Mouse (Mus musculus): ENCODE measurements around the gene Smc2. TPM values are rescaled to one million over a fixed set of nuclear protein-coding genes. Genes with fewer than 3 reads are reported as not detected.
"Not testable (repeated sequence)": the region's sequence is repeated elsewhere in the genome, so short reads cannot be mapped to it uniquely, and the experiment has no call there.

The Smc2 gene
- 125 and 145 TPM in 2 replicates for polyA plus RNA-seq (2015; fragmentation: Nextera tagmentation; extraction: Ambion mirVana)

DNA sequence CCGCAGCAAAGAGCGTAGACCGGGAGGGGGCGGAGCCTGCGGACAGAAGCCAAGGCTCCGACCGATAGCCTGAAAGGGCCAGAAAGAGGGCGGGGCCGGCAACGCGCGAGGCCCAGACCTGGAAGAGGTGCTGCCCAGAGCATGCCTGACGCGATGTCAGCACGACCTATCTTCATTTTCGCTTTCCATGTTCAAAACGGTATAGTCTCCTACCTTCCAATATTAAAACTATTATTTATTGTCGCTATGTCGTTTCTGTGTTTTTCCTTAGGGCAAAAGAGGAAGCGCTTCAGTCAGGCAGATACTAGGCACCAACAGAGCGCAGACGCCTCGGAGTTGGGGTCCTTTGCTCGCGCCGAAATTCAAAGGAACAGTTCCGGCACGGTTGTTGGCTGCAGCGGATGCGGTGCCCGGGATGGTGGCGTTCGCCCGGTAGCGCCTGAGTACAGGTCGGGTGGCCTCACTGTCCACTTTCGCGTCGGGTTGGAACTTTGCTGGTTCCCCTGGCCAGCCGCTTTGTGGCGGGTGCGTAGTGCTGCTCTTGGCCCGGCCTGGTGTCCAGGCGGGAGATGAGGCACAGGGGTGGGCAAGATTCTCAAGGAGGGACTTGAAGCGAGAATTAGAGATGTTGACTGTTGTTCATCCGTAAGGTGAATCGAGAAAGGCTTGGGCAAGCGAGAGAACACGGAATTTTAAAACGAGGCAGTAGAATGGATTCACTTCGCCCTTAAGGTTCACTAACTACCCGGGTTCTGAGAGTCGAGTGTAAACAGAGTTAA is at the start of gene Smc2:
TSS of gene Smc2 (plus strand) at position 358 of the 779 bp plus-strand sequence.
- peak within 1 kb of the TSS; percentile 88 for H3K4me2 ChIP-seq (ENCODE audit: low read depth, low read length)
- under 1% methylated on average over 53 of the region's 53 CpGs for WGBS
- H3K4me3 ChIP-seq (replicated peaks; ENCODE audit: low read length): peak within 1 kb of the TSS; percentile 88
- H3K9ac ChIP-seq (ENCODE audit: low read length): peak within 1 kb of the TSS; percentile 83
- ATAC-seq (ENCODE audit: insufficient read depth, low FRiP score): peak; percentile 99
- H3K9me3 ChIP-seq (replicated peaks; ENCODE audit: control insufficient read depth, low read length): no peaks in the 10 kb centered on the region
- H3K27me3 ChIP-seq (ENCODE audit: control insufficient read depth, insufficient read depth, low read length): no peaks in the 10 kb centered on the region
- no peaks in the 10 kb centered on the region for H3K36me3 ChIP-seq (ENCODE audit: control insufficient read depth, insufficient read depth, low read length)
- peak within 1 kb of the TSS; percentile 86 for H3K27ac ChIP-seq (ENCODE audit: low read length)
- H3K4me1 ChIP-seq (ENCODE audit: control insufficient read depth, insufficient read depth, low read length): peaks cover 5% of the 10 kb centered on the region

DNA sequence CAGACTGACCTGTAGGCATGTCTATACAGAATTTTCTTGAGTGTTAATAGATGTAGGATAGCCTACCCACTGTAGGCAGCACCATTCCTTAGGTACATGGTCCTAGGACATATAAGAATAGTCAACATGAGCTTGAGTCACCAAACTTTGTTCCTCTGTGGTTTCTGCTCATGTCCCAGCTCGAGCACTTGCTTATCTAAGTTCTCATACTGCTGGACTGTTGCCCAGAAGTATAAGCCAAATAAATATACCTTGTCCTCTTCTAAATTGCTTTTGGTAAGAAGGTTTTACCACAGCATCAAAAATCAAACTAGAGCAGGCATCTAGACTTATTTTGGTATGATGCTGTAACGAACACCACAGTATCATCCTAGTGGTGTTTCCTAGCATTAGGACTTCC is 27.5 kb upstream of the Smc2 start:
- Histone ChIP-seq H3K4me1 (ENCODE audit: control insufficient read depth, insufficient read depth, low read length) (no peaks in the 10 kb centered on the region), H3K36me3 (ENCODE audit: control insufficient read depth, insufficient read depth, low read length) (no peaks in the 10 kb centered on the region), H3K4me2 (ENCODE audit: low read depth, low read length) (no peak overlapping the region), H3K9me3 (replicated peaks; ENCODE audit: control insufficient read depth, low read length) (no peaks in the 10 kb centered on the region), H3K9ac (ENCODE audit: low read length) (no peak overlapping the region), H3K27me3 (ENCODE audit: control insufficient read depth, insufficient read depth, low read length) (no peaks in the 10 kb centered on the region), H3K27ac (ENCODE audit: low read length) (no peak overlapping the region), H3K4me3 (replicated peaks; ENCODE audit: low read length) (no peak overlapping the region)
- WGBS: 73% methylated on average over 2 of the region's 2 CpGs
- no peak for ATAC-seq (ENCODE audit: insufficient read depth, low FRiP score)

DNA sequence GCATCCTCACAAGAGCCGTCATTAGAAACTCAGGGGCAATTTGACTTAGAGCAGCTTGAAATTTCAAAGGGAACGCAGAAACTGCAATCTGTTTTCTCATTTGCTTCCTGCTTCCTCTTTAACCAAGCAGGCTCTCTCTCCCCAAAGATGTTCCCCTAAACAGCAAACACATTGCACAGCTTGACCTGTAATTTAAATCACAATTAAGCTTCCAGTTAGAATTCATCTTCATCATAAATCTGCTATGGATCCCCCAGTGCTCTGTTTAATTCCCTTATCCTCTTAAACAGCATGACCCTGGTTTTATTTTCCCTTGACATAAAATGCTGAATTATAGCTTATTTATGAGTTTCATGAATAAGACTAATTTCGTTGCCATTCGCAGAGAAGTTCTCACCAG is 15.4 kb upstream of the Smc2 start:
- no peak overlapping the region for H3K9ac ChIP-seq (ENCODE audit: low read length)
- no peaks in the 10 kb centered on the region for H3K9me3 ChIP-seq (replicated peaks; ENCODE audit: control insufficient read depth, low read length)
- H3K4me2 ChIP-seq (ENCODE audit: low read depth, low read length): no peak overlapping the region
- no peak overlapping the region for H3K4me3 ChIP-seq (replicated peaks; ENCODE audit: low read length)
- no peaks in the 10 kb centered on the region for H3K27me3 ChIP-seq (ENCODE audit: control insufficient read depth, insufficient read depth, low read length)
- WGBS: 69% methylated on average over 4 of the region's 4 CpGs
- no peaks in the 10 kb centered on the region for H3K36me3 ChIP-seq (ENCODE audit: control insufficient read depth, insufficient read depth, low read length)
- no peak for ATAC-seq (ENCODE audit: insufficient read depth, low FRiP score)
- H3K27ac ChIP-seq (ENCODE audit: low read length): no peak overlapping the region
- no peaks in the 10 kb centered on the region for H3K4me1 ChIP-seq (ENCODE audit: control insufficient read depth, insufficient read depth, low read length)

DNA sequence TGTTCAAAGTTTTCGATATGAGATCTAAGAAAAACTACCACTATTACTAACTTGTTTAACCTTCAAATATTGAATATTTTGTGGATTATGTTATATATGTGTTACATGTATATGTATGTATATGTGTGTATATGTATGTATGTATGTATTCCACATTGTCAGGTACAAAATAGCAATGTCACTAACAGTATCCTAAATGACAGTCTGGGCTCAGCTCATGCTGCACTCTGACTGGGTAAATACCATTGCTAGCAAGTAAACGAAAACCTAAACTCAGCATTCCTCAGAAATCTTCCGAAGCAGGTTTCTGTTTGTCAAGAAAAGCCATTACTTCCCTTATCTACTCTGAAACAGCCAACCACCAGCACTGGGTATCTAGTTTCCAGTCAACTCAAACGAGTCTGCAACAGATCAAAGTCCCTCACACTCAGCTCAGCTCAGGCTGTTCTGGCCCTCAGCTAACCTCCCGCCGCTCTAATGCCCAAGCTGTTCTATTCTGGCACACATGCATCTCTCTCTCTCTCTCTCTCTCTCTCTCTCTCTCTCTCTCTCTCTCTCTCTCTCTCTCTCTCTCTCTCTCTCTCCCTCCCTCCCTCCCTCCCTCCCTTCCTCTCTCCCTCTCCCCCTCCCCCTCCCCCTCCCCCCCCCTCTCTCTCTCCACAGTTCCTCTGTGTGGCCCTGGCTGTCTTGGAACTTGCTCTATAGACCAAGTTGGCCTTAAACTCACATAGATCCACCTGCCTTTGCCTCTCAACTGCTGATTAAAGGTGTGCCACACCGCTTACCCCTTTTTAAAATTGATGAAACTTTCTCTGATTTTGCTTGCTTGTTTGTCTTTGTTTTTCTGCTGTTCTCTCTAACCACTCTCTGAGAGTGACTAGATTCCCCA is 9.5 kb upstream of the Smc2 start:
- Histone ChIP-seq H3K4me3 (replicated peaks; ENCODE audit: low read length) (no peak overlapping the region), H3K4me2 (ENCODE audit: low read depth, low read length) (peak overlapping the region; percentile 29; the same call in 1 of the 2 replicates), H3K36me3 (ENCODE audit: control insufficient read depth, insufficient read depth, low read length) (no peaks in the 10 kb centered on the region), H3K9ac (ENCODE audit: low read length) (no peak overlapping the region), H3K4me1 (ENCODE audit: control insufficient read depth, insufficient read depth, low read length) (no peaks in the 10 kb centered on the region), H3K27ac (ENCODE audit: low read length) (no peak overlapping the region), H3K27me3 (ENCODE audit: control insufficient read depth, insufficient read depth, low read length) (no peaks in the 10 kb centered on the region), H3K9me3 (replicated peaks; ENCODE audit: control insufficient read depth, low read length) (no peaks in the 10 kb centered on the region)
- WGBS: 20% methylated on average over 7 of the region's 7 CpGs
- peak; percentile 95 for ATAC-seq (ENCODE audit: insufficient read depth, low FRiP score)

DNA sequence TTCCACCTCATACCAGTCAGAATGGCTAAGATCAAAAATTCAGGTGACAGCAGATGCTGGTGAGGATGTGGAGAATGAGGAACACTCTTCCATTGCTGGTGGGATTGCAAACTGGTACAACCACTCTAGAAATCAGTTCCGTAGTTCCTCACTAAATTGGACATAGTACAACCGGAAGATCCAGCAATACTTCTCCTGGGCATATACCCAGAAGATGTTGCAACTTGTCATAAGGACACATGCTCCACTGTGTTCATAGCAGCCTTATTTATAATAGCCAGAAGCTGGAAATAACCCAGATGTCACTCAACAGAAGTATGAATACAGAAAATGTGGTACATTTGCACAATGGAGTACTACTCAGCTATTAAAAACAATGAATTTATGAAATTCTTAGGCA is 3.5 kb upstream of the Smc2 start:
- H3K4me3 ChIP-seq (replicated peaks; ENCODE audit: low read length); H3K4me1 ChIP-seq (ENCODE audit: control insufficient read depth, insufficient read depth, low read length); H3K9me3 ChIP-seq (replicated peaks; ENCODE audit: control insufficient read depth, low read length); H3K4me2 ChIP-seq (ENCODE audit: low read depth, low read length); H3K36me3 ChIP-seq (ENCODE audit: control insufficient read depth, insufficient read depth, low read length); ATAC-seq (ENCODE audit: insufficient read depth, low FRiP score); H3K27ac ChIP-seq (ENCODE audit: low read length); H3K9ac ChIP-seq (ENCODE audit: low read length); H3K27me3 ChIP-seq (ENCODE audit: control insufficient read depth, insufficient read depth, low read length): not testable (repeated sequence)
- WGBS: 91% methylated on average over 2 of the region's 2 CpGs

DNA sequence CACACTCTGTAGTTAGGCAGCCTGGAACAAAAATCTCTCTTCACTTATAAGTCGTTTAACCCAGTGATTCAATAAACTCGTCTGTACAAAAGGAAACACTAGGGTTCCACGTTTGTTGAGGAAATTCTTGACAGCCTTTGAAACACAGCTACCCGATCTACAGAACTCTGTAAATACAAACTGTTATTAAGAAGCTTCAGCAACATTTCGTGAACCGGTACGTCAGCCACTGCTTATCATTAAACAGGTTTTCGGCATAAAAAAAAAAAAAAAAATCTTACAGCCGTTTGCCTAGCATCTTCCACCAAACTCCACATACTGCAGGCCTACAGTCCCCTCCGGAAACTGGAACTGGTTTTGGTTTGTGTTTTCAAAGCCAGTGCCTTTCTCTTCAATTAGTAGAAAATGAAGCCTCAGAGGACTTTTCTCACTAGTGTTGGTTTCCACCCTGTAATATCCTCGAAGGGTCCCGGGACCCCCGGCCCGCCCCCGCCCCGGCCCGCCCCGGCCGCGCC is 615 bp upstream of the Smc2 start:
- H3K4me1 ChIP-seq (ENCODE audit: control insufficient read depth, insufficient read depth, low read length): peaks cover 5% of the 10 kb centered on the region
- no peak; the same call in 1 of the 2 replicates for ATAC-seq (ENCODE audit: insufficient read depth, low FRiP score)

DNA sequence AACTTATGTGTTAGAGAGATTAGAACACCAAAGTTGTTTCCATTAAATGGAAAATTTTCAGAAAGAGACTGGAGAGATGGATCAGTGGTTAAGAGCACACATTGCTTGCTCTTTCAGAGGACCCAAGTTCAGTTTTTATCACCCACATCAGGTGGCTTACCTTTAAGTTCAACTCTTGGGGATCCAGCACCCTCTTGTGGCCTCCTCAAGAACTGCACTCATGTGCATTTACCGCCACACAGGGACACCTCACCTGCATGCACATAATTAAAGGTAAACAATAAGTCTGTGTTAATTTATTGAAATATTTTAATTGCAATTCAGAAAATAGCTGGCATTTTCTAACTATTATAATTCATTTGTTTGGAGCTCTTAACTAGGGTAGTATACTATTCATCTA is 20.7 kb downstream of the Smc2 start:
- WGBS: 100% methylated on average over 1 of the region's 1 CpGs
- no peak for ATAC-seq (ENCODE audit: insufficient read depth, low FRiP score)

More for the DNA sequence above, 615 bp upstream of the Smc2 start:
- Histone ChIP-seq H3K27ac (ENCODE audit: low read length) (peak overlapping the region; percentile 86), H3K36me3 (ENCODE audit: control insufficient read depth, insufficient read depth, low read length) (no peaks in the 10 kb centered on the region), H3K9me3 (replicated peaks; ENCODE audit: control insufficient read depth, low read length) (no peaks in the 10 kb centered on the region), H3K27me3 (ENCODE audit: control insufficient read depth, insufficient read depth, low read length) (no peaks in the 10 kb centered on the region), H3K4me2 (ENCODE audit: low read depth, low read length) (peak overlapping the region; percentile 88), H3K9ac (ENCODE audit: low read length) (peak overlapping the region; percentile 83), H3K4me3 (replicated peaks; ENCODE audit: low read length) (peak overlapping the region; percentile 88)
- under 1% methylated on average over 20 of the region's 20 CpGs for whole genome bisulfite sequencing

DNA sequence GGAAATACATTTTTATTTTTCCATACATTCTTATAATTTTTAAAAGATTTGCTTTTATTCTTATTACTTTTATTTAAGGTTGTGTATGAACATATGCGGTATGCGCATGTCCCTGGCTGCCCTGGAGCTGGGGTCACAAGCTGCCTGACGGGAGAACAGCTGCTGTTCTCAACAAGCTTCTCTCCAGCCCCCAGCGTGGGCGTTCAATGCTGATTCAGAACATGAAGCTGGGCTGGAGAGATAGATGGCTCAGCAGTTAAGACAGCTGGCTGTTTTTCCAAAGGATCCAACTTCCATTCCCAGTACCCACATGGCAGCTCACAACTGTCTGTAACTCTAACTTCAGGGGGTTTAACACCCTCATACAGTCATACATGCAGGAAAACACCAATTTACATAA is 22.3 kb downstream of the Smc2 start:
- ATAC-seq (ENCODE audit: insufficient read depth, low FRiP score): no peak
- peaks cover 12% of the 10 kb centered on the region for H3K36me3 ChIP-seq (ENCODE audit: control insufficient read depth, insufficient read depth, low read length)
- no peaks in the 10 kb centered on the region for H3K27me3 ChIP-seq (ENCODE audit: control insufficient read depth, insufficient read depth, low read length)

More for the DNA sequence above, 20.7 kb downstream of the Smc2 start:
- H3K9me3 ChIP-seq (replicated peaks; ENCODE audit: control insufficient read depth, low read length): no peaks in the 10 kb centered on the region; the same call in 1 of the 2 replicates
- no peaks in the 10 kb centered on the region for H3K27me3 ChIP-seq (ENCODE audit: control insufficient read depth, insufficient read depth, low read length)
- H3K4me1 ChIP-seq (ENCODE audit: control insufficient read depth, insufficient read depth, low read length): no peaks in the 10 kb centered on the region
- H3K36me3 ChIP-seq (ENCODE audit: control insufficient read depth, insufficient read depth, low read length): peaks cover 12% of the 10 kb centered on the region
- no peak overlapping the region for H3K9ac ChIP-seq (ENCODE audit: low read length)
- H3K27ac ChIP-seq (ENCODE audit: low read length): no peak overlapping the region
- H3K4me3 ChIP-seq (replicated peaks; ENCODE audit: low read length): no peak overlapping the region
- no peak overlapping the region for H3K4me2 ChIP-seq (ENCODE audit: low read depth, low read length)

DNA sequence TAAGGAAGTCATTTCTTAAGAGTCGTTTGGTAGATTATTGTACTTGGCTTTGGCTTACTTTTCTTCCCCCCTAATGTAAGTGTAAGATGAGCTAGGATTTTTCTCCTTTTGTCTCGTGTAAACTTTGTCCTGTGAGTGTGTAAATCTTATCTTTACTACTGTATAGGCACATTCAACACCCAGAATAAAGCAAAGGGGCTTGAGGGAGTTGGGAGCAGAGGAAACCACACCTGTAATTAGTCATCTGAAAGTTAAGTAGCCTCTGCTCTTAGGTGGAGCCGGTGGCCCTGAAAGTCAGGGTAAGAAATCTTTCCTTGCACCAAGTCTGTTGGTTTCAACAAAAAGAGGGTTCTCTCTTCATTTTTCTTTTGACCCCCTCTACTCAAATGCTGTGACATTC is 34.4 kb downstream of the Smc2 start:
- no peak for ATAC-seq (ENCODE audit: insufficient read depth, low FRiP score)
- peaks cover 12% of the 10 kb centered on the region for H3K36me3 ChIP-seq (ENCODE audit: control insufficient read depth, insufficient read depth, low read length)
- 73% methylated on average over 3 of the region's 3 CpGs for WGBS

More for the DNA sequence above, 22.3 kb downstream of the Smc2 start:
- no peaks in the 10 kb centered on the region for H3K4me1 ChIP-seq (ENCODE audit: control insufficient read depth, insufficient read depth, low read length)
- WGBS: 87% methylated on average over 5 of the region's 5 CpGs
- no peak overlapping the region for H3K9ac ChIP-seq (ENCODE audit: low read length)
- no peaks in the 10 kb centered on the region; the same call in 1 of the 2 replicates for H3K9me3 ChIP-seq (replicated peaks; ENCODE audit: control insufficient read depth, low read length)
- H3K27ac ChIP-seq (ENCODE audit: low read length): no peak overlapping the region
- H3K4me2 ChIP-seq (ENCODE audit: low read depth, low read length): no peak overlapping the region
- H3K4me3 ChIP-seq (replicated peaks; ENCODE audit: low read length): no peak overlapping the region

More for the DNA sequence above, 34.4 kb downstream of the Smc2 start:
- Histone ChIP-seq H3K9me3 (replicated peaks; ENCODE audit: control insufficient read depth, low read length) (no peaks in the 10 kb centered on the region), H3K27ac (ENCODE audit: low read length) (no peak overlapping the region), H3K9ac (ENCODE audit: low read length) (no peak overlapping the region), H3K4me1 (ENCODE audit: control insufficient read depth, insufficient read depth, low read length) (no peaks in the 10 kb centered on the region), H3K4me2 (ENCODE audit: low read depth, low read length) (no peak overlapping the region), H3K27me3 (ENCODE audit: control insufficient read depth, insufficient read depth, low read length) (no peaks in the 10 kb centered on the region), H3K4me3 (replicated peaks; ENCODE audit: low read length) (no peak overlapping the region)
